In the genomic region with DNA sequence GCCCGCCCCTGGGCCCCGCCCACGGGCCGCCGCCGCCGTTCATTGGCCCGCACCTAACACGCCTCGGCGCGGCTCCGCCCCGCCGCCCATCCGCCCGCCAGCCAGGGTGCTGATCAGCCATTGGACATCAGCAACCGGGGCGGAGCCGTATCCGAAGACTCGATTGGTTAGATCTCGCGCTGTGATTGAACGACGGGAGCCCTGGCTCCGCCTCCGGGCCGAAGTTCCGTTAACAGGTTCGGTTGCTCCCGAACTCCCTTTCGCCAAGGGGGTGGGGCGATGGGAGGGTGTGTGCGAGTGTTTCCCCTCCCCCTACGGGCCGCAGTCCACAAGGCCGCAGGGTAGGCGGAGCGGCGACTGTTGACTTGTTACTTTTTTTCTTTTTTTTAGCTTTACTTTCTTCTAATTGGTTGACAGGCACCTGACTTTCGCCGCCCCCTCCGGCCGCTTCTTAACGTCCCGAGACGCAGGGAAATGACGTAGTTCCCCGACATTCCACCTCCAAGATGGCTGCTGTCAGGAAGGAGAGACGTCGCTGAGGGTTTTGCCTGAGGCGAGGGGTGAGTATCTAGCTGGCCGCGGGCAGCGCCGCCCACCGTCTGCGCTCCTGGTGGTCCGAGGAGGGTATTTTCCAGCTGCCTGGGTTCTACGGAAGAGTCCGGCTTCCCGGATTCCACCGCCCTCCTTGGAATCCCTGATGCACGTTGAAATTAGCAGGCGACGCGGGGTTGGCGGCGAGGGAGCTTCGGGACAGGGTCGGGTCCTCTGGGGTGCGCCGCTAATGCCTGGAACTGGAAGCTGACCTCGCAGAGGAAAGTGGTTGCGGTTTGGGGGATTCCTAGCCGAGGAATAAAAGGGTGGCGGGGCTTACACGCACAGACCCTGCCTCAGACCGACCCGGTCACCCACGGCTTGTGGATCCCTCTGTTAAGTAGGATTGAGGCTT, we compare ENCODE assay signal across 7 mouse cellular contexts. TPM values are rescaled to one million over a fixed set of nuclear protein-coding genes. Genes with fewer than 3 reads are reported as not detected.
DNase-seq lines count a peak whose midpoint lies in the region; ATAC-seq lines count a peak whose summit lies in the region.

TSS of gene Ccnk (plus strand) at position 259 of the 946 bp plus-strand sequence.

- peak within 1 kb of the TSS; percentile 89 for H3K27ac ChIP-seq in intestine, embryonic 15.5 days
- H3K27ac ChIP-seq in midbrain, embryonic 10.5 days (replicated peaks) = peak within 1 kb of the TSS; percentile 93

- ATAC-seq in intestine, embryonic 15.5 days = peak; percentile 98

- no peaks in the 10 kb centered on the region for H3K9me3 ChIP-seq in intestine, embryonic 15.5 days
- H3K9me3 ChIP-seq in midbrain, embryonic 10.5 days (replicated peaks) = no peaks in the 10 kb centered on the region

- no peaks in the 10 kb centered on the region for H3K27me3 ChIP-seq in intestine, embryonic 15.5 days (replicated peaks)
- H3K27me3 ChIP-seq in midbrain, embryonic 10.5 days (ENCODE audit: low read depth, poor library complexity, severe bottlenecking) = no peaks in the 10 kb centered on the region

- WGBS in intestine, embryonic 15.5 days = under 1% methylated on average over 82 of the region's 82 CpGs
- under 1% methylated on average over 82 of the region's 82 CpGs for whole genome bisulfite sequencing in midbrain, embryonic 10.5 days

- H3K36me3 ChIP-seq in intestine, embryonic 15.5 days = 0 out of 2 replicates have a peak, but pooled peaks cover 8% of the 10 kb centered on the region
- H3K36me3 ChIP-seq in midbrain, embryonic 10.5 days = peaks cover 30% of the 10 kb centered on the region

- peaks cover 17% of the 10 kb centered on the region for H3K4me1 ChIP-seq in intestine, embryonic 15.5 days (replicated peaks)
- H3K4me1 ChIP-seq in midbrain, embryonic 10.5 days = peaks cover 45% of the 10 kb centered on the region

- peak within 1 kb of the TSS; percentile 82 for H3K9ac ChIP-seq in intestine, embryonic 15.5 days

- peak; percentile 100 for DNase-seq in adrenal gland, adult 2 months
- DNase-seq in embryo, embryonic 11.5 days (ENCODE audit: low read depth, low spot score) = peak; percentile 96
- DNase-seq in gastrocnemius, postnatal 36 days = peak; percentile 98 to 99
- DNase-seq in left cerebral cortex, postnatal 25 days (ENCODE audit: low spot score in 2 of 2) = peak; percentile 99 to 100
- DNase-seq in midbrain, embryonic 10.5 days (ENCODE audit: low spot score) = peak; percentile 99
- peak; percentile 95 for DNase-seq in right cerebral cortex, postnatal 4 days

- peak within 1 kb of the TSS; percentile 70 for H3K4me2 ChIP-seq in intestine, embryonic 15.5 days (replicated peaks)

- H3K4me3 ChIP-seq in intestine, embryonic 15.5 days (replicated peaks) = peak within 1 kb of the TSS; percentile 75
- peak within 1 kb of the TSS; percentile 90 for H3K4me3 ChIP-seq in midbrain, embryonic 10.5 days

- intact Hi-C loops in gastrocnemius, postnatal 36 days (cut with DNase I) = no loop called here
- intact Hi-C loops in left cerebral cortex, postnatal 25 days (cut with DNase I) = no loop called here

RNA-seq across cellular contexts. Expression of gene Ccnk, which starts in this region (rescaled TPM):
- total RNA-seq in adrenal gland, adult 2 months (2021) = 10 to 100 TPM; 23.7 to 37.6 TPM
- polyA plus RNA-seq in adrenal gland, adult 2 months (2012; rRNA removed) = 8.1 and 8.7 TPM in 2 replicates
- total RNA-seq in gastrocnemius, postnatal 36 days (2021) = 10 to 100 TPM; 88.0 to 91.8 TPM
- 2.8 and 3.8 TPM in 2 replicates for polyA plus RNA-seq in intestine, embryonic 15.5 days (2015; fragmentation: Nextera tagmentation; extraction: Ambion mirVana)
- 10 to 100 TPM; 28.8 to 29.6 TPM for total RNA-seq in left cerebral cortex, postnatal 25 days (2021)
- polyA plus RNA-seq in midbrain, embryonic 10.5 days (2016; fragmentation: Nextera tagmentation; extraction: Ambion mirVana) = 3.3 and 3.5 TPM in 2 replicates

Comparison
In these comparisons a context has a peak if more than half of its experiments do, and no peak if none do; other contexts are left out.
1. Peak in every context shown above with its lines: DNase-seq, ATAC-seq, H3K4me3 ChIP-seq and H3K27ac ChIP-seq.